Mouse (Mus musculus) CH12.LX (cell line): ENCODE measurements around the gene Agps. TPM values are rescaled to one million over a fixed set of nuclear protein-coding genes. Genes with fewer than 3 reads are reported as not detected.

Source experiments
- DNase-seq: peaks from one replicate; pipeline ENCODE4 v3.0.0-alpha.2; 2013; ENCODE audit errors: extremely low read depth
- H3K27ac ChIP-seq: 2 replicates; pipeline ENCODE4 v1.5.1; 2012; ENCODE audit warnings: low read depth, mild to moderate bottlenecking, control low read depth, moderate library complexity; ENCODE audit not compliant: insufficient read depth
- H3K27me3 ChIP-seq: replicated peaks from 2 replicates; pipeline ENCODE3; 2012; ENCODE audit warnings: inconsistent platforms
- H3K36me3 ChIP-seq, 2 experiments: replicated peaks in 1 of 2; 2 replicates each; pipeline versions ENCODE3 to v1.6.1; 2012; ENCODE audit warnings: inconsistent platforms in 1 of 2, low read length in 1 of 2, mild to moderate bottlenecking in 1 of 2, mixed read lengths in 1 of 2, moderate library complexity in 1 of 2; ENCODE audit not compliant: control insufficient read depth in 1 of 2, insufficient read depth in 1 of 2
- H3K4me1 ChIP-seq, 2 experiments: 2 replicates each; pipeline ENCODE4 v1.6.1; 2012; ENCODE audit warnings: inconsistent platforms in 1 of 2, moderate library complexity in 1 of 2; ENCODE audit not compliant: insufficient read depth in 2 of 2, control insufficient read depth in 1 of 2
- H3K4me2 ChIP-seq: 2 replicates; pipeline ENCODE4 v1.6.1; 2012; ENCODE audit warnings: low read depth, mild to moderate bottlenecking, control low read depth; ENCODE audit not compliant: poor library complexity, insufficient read depth, severe bottlenecking
- H3K4me3 ChIP-seq, 3 experiments: fragments of 150-350 bp in 1 of 3; sonication (generic) in 1 of 3; replicated peaks in 1 of 3; 2 replicates each; pipeline versions ENCODE3 to v1.5.1; 2011 to 2012; ENCODE audit warnings: low read depth in 2 of 3, low read length in 2 of 3, mild to moderate bottlenecking in 2 of 3, moderate library complexity in 2 of 3, control low read depth in 1 of 3, improper control_type of control experiment in 1 of 3, inconsistent platforms in 1 of 3, mixed read lengths in 1 of 3; ENCODE audit not compliant: poor library complexity in 1 of 3
- H3K79me2 ChIP-seq: replicated peaks from 2 replicates; pipeline ENCODE4 v1.6.1; 2012; ENCODE audit warnings: mild to moderate bottlenecking, moderate library complexity; ENCODE audit not compliant: control insufficient read depth, poor library complexity, insufficient read depth, severe bottlenecking; ENCODE audit errors: extremely low read depth
- H3K9ac ChIP-seq: 2 replicates; pipeline ENCODE4 v1.6.1; 2012; ENCODE audit warnings: low read depth, mild to moderate bottlenecking, control low read depth, moderate library complexity; ENCODE audit not compliant: insufficient read depth
- H3K9me3 ChIP-seq: replicated peaks from 2 replicates; pipeline ENCODE3; 2012; ENCODE audit warnings: low read length, inconsistent platforms, mixed read lengths
- BHLHE40 ChIP-seq: IDR thresholded peaks from 2 replicates; pipeline ENCODE4 v1.6.1; 2011; ENCODE audit warnings: mild to moderate bottlenecking, low read depth, low read length, improper control_type of control experiment
- CHD2 ChIP-seq: IDR thresholded peaks from 2 replicates; pipeline ENCODE4 v1.6.1; 2011; ENCODE audit warnings: low read length, improper control_type of control experiment
- CTCF ChIP-seq, 2 experiments: IDR thresholded peaks in 1 of 2; conservative IDR thresholded peaks in 1 of 2; 2 replicates each; pipeline ENCODE4 v1.5.1; 2011 to 2012; ENCODE audit warnings: low read depth in 2 of 2, low read length in 2 of 2, improper control_type of control experiment in 1 of 2, inconsistent platforms in 1 of 2, mild to moderate bottlenecking in 1 of 2, moderate library complexity in 1 of 2
- E2F4 ChIP-seq: IDR thresholded peaks from 2 replicates; pipeline ENCODE4 v1.6.1; 2011; ENCODE audit warnings: low read depth, low read length, improper control_type of control experiment; ENCODE audit not compliant: insufficient replicate concordance
- EP300 ChIP-seq: IDR thresholded peaks from 2 replicates; pipeline ENCODE4 v1.6.1; 2011; ENCODE audit warnings: low read length, improper control_type of control experiment
- GABPA ChIP-seq: IDR thresholded peaks from 2 replicates; pipeline ENCODE4 v1.6.1; 2012; ENCODE audit warnings: low read depth, low read length, improper control_type of control experiment, inconsistent platforms; ENCODE audit not compliant: insufficient replicate concordance
- JUN ChIP-seq: IDR thresholded peaks from 2 replicates; pipeline ENCODE4 v1.6.1; 2011; ENCODE audit warnings: low read depth, mild to moderate bottlenecking, low read length, improper control_type of control experiment, moderate library complexity; ENCODE audit not compliant: insufficient read depth
- KAT2A ChIP-seq: IDR thresholded peaks from 2 replicates; pipeline ENCODE4 v1.6.1; 2012; ENCODE audit warnings: low read length, improper control_type of control experiment, inconsistent platforms; ENCODE audit not compliant: insufficient replicate concordance
- MAX ChIP-seq: IDR thresholded peaks from 2 replicates; pipeline ENCODE4 v1.6.1; 2011; ENCODE audit warnings: low read length, improper control_type of control experiment
- MAZ ChIP-seq: IDR thresholded peaks from 2 replicates; pipeline ENCODE4 v1.6.1; 2012; ENCODE audit warnings: low read depth, mild to moderate bottlenecking, inconsistent platforms, low read length, improper control_type of control experiment, moderate library complexity
- MYC ChIP-seq: IDR thresholded peaks from 2 replicates; pipeline ENCODE4 v1.6.1; 2011; ENCODE audit warnings: low read depth, mild to moderate bottlenecking, improper control_type of control experiment, low read length
- NELFE ChIP-seq: IDR thresholded peaks from 2 replicates; pipeline ENCODE4 v1.6.1; 2011; ENCODE audit warnings: low read depth, low read length, improper control_type of control experiment
- NRF1 ChIP-seq: IDR thresholded peaks from 2 replicates; pipeline ENCODE4 v1.6.1; 2014; ENCODE audit warnings: low read depth, mild to moderate bottlenecking, inconsistent platforms, low read length, improper control_type of control experiment, moderate library complexity
- POLR2A ChIP-seq: IDR thresholded peaks from 2 replicates; pipeline ENCODE4 v1.6.1; 2011; ENCODE audit warnings: low read depth, mild to moderate bottlenecking, improper control_type of control experiment, low read length
- POLR2AphosphoS2 ChIP-seq: IDR thresholded peaks from 2 replicates; pipeline ENCODE4 v1.6.1; 2011; ENCODE audit warnings: low read depth, low read length, improper control_type of control experiment
- RAD21 ChIP-seq: IDR thresholded peaks from 2 replicates; pipeline ENCODE4 v1.6.1; 2011; ENCODE audit warnings: low read depth, mild to moderate bottlenecking, low read length, improper control_type of control experiment, moderate library complexity
- SIN3A ChIP-seq: IDR thresholded peaks from 2 replicates; pipeline ENCODE4 v1.6.1; 2012; ENCODE audit warnings: low read length, improper control_type of control experiment, inconsistent platforms
- USF1 ChIP-seq: IDR thresholded peaks from 2 replicates; pipeline ENCODE4 v1.6.1; 2014; ENCODE audit warnings: low read depth, mild to moderate bottlenecking, inconsistent platforms, low read length, improper control_type of control experiment
- ZC3H11A ChIP-seq: IDR thresholded peaks from 2 replicates; pipeline ENCODE4 v1.6.1; 2012; ENCODE audit warnings: low read depth, mild to moderate bottlenecking, inconsistent platforms, low read length, improper control_type of control experiment
- ZKSCAN1 ChIP-seq: IDR thresholded peaks from 2 replicates; pipeline ENCODE4 v1.6.1; 2012; ENCODE audit warnings: low read depth, inconsistent platforms, low read length, improper control_type of control experiment, borderline replicate concordance
- ZNF384 ChIP-seq: IDR thresholded peaks from 2 replicates; pipeline ENCODE4 v1.6.1; 2012; ENCODE audit warnings: low read depth, low read length, improper control_type of control experiment, inconsistent platforms
- dilution Hi-C: fragments of 300-500 bp; cut with MboI; formaldehyde crosslinking; loops from 2 replicates; pipeline ENCODE4 v1.14.3; 2020; ENCODE audit warnings: low sequenced_read_pairs; ENCODE audit not compliant: extremely low pct_unique_long_range_greater_than_20kb, extremely low pct_ligation_motif_present
- in situ Hi-C: fragments of 300-500 bp; cut with MboI; formaldehyde crosslinking; loops from 3 replicates; pipeline ENCODE4 v1.14.3; 2019; ENCODE audit warnings: low sequenced_read_pairs, low pct_ligation_motif_present, low pct_unique_long_range_greater_than_20kb, mixed read lengths
- polyA plus RNA-seq: library from polyadenylated mRNA; unstranded; fragments of >175 nt; gene quantifications from 2 replicates; pipeline ENCODE4 v1.2.1, GENCODE M21; 2012; ENCODE audit warnings: low read depth; ENCODE audit not compliant: insufficient read length
- total RNA-seq, 2 experiments: library from RNA; depleted of rRNA; stranded (reverse); fragments of 300-350 nt in 1 of 2; fragments of >200 nt in 1 of 2; gene quantifications; 2 replicates each; pipeline ENCODE4 v1.2.3; 2012 to 2014

Gene Agps
- total and polyA plus RNA-seq, 3 experiments: 38.6 to 67.7 (median 49.3) TPM

DNA sequence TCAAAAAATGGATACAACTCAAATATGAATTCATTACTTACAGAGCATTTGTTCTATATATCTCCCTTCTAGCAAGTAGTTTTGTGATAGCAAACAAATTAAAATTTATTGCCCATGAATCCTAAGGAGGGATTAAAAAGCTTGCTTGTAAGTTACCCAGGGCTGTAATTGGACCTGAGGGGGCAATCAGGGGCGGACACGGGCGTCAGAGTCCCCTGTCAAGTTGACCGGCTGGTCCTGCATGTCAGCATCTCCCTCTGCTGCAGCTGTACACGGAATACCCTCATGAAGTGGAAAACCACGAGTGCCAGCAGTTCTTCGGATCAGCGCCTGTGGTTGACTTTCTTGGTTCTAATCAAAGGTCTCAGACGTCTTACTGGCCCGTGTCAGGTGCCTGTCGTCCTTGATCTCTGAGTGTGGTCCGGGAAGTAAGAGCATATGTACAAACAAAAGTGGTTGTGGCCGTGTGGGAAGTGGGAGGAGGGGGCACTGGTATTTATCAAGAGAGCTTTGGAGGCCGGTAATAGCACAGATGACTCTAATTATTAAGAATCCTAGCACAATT, 41.9 kb upstream of the Agps start:
- Histone ChIP-seq H3K27ac (no peak overlapping the region), H3K9me3 (no peaks in the 10 kb centered on the region)
- no peak for TF ChIP-seq NELFE
- peak; percentile 63 for TF ChIP-seq BHLHE40
- 0 out of 2 replicates have a peak, but pooled peaks have one; percentile 42 for TF ChIP-seq SIN3A
- TF ChIP-seq, all 38 proteins: peak for 2
- dilution Hi-C loops (no loop called here), in situ Hi-C loops (loop anchor here (5.0 to 10.0 kb wide), 2 partner anchors 57 to 175 kb away; no protein-coding TSS in a partner anchor)
- Histone ChIP-seq H3K4me2 (peak overlapping the region; percentile 96), H3K27me3 (no peaks in the 10 kb centered on the region), H3K9ac (peak overlapping the region; percentile 18; the same call in 1 of the 2 replicates), H3K4me1 (peaks cover 16 to 54% of the 10 kb centered on the region in 2 experiments), H3K4me3 (peak overlapping the region in 2 of 3 experiments; percentile 1 to 49), H3K79me2 (no peaks in the 10 kb centered on the region), H3K36me3 (no peaks in the 10 kb centered on the region)
- DNase-seq: no peak

DNA sequence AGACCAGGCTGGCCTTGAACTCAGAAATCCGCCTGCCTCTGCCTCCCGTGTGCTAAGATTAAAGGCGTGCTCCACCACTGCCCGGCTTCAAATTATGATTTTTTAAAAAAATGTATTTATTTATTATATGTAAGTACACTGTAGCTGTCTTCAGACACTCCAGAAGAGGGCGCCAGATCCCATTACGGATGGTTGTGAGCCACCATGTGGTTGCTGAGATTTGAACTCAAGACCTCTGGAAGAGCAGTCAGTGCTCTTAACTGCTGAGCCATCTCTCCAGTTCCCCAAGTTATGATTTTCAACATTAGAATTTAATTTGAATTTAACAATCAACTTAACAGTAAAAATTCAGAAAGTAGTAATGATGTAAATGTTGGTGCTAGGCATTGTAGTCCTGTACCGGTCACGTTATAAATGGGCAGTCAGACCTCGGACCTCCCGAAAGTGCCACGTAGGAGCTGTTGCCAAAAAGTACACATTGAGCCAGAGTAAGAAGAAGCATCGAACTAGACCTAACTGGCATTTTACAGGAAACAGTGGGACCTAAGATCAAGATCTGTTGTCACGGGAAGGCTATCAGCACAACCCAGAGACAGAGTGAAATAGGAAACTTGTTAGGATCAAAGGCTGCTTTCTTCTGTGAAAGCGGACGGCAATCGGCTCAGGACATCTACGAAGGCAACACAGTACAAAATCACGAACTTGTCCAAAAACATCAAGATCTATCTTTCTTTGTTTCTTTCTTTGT, 40.2 kb upstream of the Agps start:
- dilution Hi-C loops (no loop called here), in situ Hi-C loops (loop anchor here (5.0 kb wide), 1 partner anchor 56 kb away; no protein-coding TSS in a partner anchor)
- Histone ChIP-seq H3K27ac (no peak overlapping the region), H3K4me3 (no peak overlapping the region), H3K36me3 (no peaks in the 10 kb centered on the region), H3K27me3 (no peaks in the 10 kb centered on the region), H3K9ac (peak overlapping the region; percentile 10; the same call in 1 of the 2 replicates), H3K4me1 (peaks cover 16 to 40% of the 10 kb centered on the region in 2 experiments), H3K9me3 (no peaks in the 10 kb centered on the region), H3K4me2 (peak overlapping the region; percentile 1; the same call in 1 of the 2 replicates), H3K79me2 (no peaks in the 10 kb centered on the region)
- no peak for DNase-seq
- TF ChIP-seq JUN: no peak
- TF ChIP-seq MYC: peak; percentile 63; the same call in 1 of the 2 replicates
- TF ChIP-seq EP300: no peak
- peak in 1 of 2 experiments; percentile 44; a peak in 2 of 4 replicates for TF ChIP-seq CTCF (conservative IDR thresholded peaks at IDR 0.05 in 1 of 2, IDR thresholded peaks at IDR 0.05 in 1 of 2; ENCODE audit: low read depth in 2 of 2, low read length in 2 of 2)
- TF ChIP-seq KAT2A: no peak

DNA sequence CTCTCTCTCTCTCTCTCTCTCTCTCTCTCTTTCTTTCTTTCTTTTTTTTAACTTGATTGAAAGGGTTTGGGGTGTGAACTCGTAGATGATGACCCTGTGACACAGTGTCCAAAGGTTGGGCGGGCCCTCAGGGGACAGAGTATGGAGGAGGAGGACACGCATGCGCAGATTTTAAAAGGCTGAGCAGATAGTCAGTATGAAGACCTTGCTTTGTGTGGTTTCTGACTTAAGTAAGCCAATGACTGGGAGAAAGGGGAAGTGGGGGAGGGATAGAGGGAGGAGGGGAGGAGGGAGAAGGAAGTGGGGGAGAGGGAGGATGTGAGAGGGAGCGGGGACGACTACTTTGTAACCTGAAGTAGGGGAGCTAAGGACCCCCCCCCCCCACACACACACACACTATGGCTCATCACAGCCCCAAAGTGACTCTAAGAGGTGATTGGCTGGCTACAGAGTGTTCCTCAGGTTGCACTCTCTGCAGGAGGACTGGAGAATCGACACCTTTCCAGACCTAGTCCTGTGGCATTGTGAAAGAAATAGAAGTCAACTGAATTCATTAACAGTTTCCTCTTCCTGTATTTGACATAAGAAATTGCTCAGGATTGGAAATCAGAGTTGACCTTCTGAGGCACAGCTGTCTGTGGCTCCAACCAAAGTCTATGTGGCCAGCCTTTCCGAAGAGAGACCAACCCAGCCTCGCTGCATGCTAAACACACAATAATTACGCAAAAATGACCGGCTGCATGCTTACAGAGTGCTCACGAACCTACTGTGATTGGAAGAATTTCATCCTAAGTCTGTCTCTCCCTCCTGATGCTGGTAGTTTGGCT, 39.4 kb upstream of the Agps start:
- Histone ChIP-seq H3K27ac (no peak overlapping the region), H3K4me3 (no peak overlapping the region), H3K79me2 (no peaks in the 10 kb centered on the region), H3K4me2 (peak overlapping the region; percentile 54), H3K9ac (peak overlapping the region; percentile 1; the same call in 1 of the 2 replicates), H3K9me3 (no peaks in the 10 kb centered on the region), H3K36me3 (no peaks in the 10 kb centered on the region), H3K4me1 (peaks cover 11 to 32% of the 10 kb centered on the region in 2 experiments), H3K27me3 (no peaks in the 10 kb centered on the region)
- DNase-seq: peak; percentile 86
- in situ Hi-C loops (loop anchor here (5.0 kb wide), 1 partner anchor 55 kb away; no protein-coding TSS in a partner anchor), dilution Hi-C loops (no loop called here)
- TF ChIP-seq GABPA (no peak), ZC3H11A (no peak), POLR2A (no peak; the same call in 1 of the 2 replicates), RAD21 (no peak), ZNF384 (no peak; the same call in 1 of the 2 replicates), CHD2 (peak; percentile 70; the same call in 1 of the 2 replicates), SIN3A (no peak), USF1 (no peak), ZKSCAN1 (no peak), JUN (no peak), MAZ (peak; percentile 64; the same call in 1 of the 2 replicates), MYC (no peak), NRF1 (peak; percentile 87), POLR2AphosphoS2 (no peak), E2F4 (no peak), MAX (0 out of 2 replicates have a peak, but pooled peaks have one; percentile 12)
